Mouse (Mus musculus) Patski (cell line): ENCODE measurements around the gene Mief1. TPM values are rescaled to one million over a fixed set of nuclear protein-coding genes. Genes with fewer than 3 reads are reported as not detected.
A peak's percentile ranks its signal among the peaks of the same experiment; 100 is the strongest.

Source experiments
- ATAC-seq: fragments of 100-300 bp; one replicate; pipeline ENCODE4 v1.8.0; 2021
- CTCF ChIA-PET: fragments of 350-600 bp; sonication (Branson Sonifier 250); formaldehyde crosslinking; loops from one replicate; lab custom pipeline; 2022; ENCODE audit warnings: inconsistent platforms; lab: Charles Lee
- POLR2A ChIA-PET: fragments of 350-600 bp; sonication (Branson Sonifier 250); formaldehyde crosslinking; loops from one replicate; lab custom pipeline; 2022; ENCODE audit warnings: antibody characterized with exemption, inconsistent platforms; lab: Charles Lee
- DNase-seq: peaks from one replicate; pipeline ENCODE4 v3.0.0-alpha.2; 2011; ENCODE audit warnings: low read depth, low spot score
- H3K27me3 ChIP-seq: fragments of 371-371 bp; one replicate; pipeline ENCODE4 v1.5.1; 2021
- CTCF ChIP-seq: fragments of 100-300 bp; IDR thresholded peaks from one replicate; pipeline ENCODE4 v1.5.1; 2021
- in situ Hi-C: fragments of 300-500 bp; cut with MboI; formaldehyde crosslinking; loops from 3 replicates; pipeline ENCODE4 v1.11.1; 2018; ENCODE audit warnings: low pct_unique_long_range_greater_than_20kb, mixed read lengths
- polyA plus RNA-seq: library from polyadenylated mRNA; unstranded; gene quantifications from one replicate; pipeline ENCODE4 v1.2.3, GENCODE M21; 2021

Mief1 gene
- polyA plus RNA-seq, 1 experiment from 2014 or later = 18.4 TPM

DNA sequence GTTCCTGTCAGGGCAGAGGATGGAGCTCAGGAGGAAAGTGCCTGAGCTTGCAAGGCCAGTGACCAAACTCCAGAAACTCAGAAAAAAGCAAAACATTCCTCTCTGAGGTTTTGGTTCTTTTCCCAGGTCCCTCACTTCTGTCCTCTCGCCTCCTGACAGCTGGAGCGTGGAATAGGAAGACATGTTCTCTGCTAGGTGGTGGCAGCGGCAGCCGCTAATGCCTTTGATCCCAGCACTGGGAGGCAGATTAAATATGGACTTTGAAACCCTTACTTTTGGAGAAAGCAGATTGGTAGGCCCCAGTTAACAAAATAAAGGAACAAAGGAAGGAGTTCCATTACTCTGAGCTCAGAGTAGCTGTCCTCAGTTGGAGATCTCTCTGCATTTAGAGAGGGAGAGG, 25.4 kb upstream of the Mief1 start:
- DNase-seq = no peak
- no peak for ATAC-seq
- in situ Hi-C loops = no loop called here
- no peaks in the 10 kb centered on the region for H3K27me3 ChIP-seq
- CTCF ChIA-PET = interaction anchor here (0.8 to 2.8 kb wide), 2 partner anchors 8 to 10 kb away, joined by 3 to 12 read pairs; no protein-coding TSS in a partner anchor
- POLR2A ChIA-PET = interaction anchor here (0.6 kb wide), 1 partner anchor 8 kb away, joined by 3 read pairs; no protein-coding TSS in a partner anchor
- no peak for TF ChIP-seq CTCF

DNA sequence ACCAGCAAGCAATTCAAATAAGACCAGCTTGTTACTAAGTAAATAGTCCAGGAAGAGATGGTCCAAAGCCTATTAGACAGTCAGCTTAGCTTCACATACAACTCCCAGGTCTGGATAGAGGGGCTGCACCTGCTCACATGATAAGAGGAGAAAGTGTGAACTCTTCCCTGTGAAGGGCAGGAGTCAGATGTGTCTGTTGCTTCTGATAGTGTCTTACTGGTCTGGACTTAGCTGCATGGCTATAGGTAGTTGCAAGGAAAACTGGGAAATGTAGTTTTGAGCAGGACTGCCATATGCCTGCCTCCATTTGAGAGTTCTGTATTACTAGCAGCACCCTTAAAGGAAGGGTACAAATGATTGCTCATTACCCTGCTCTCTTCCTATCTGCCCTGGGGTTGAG, 20.1 kb upstream of the Mief1 start:
- in situ Hi-C loops = no loop called here
- ChIA-PET CTCF (no interaction called here), POLR2A (no interaction called here)
- ATAC-seq (no peak), DNase-seq (no peak)
- TF ChIP-seq CTCF = no peak
- H3K27me3 ChIP-seq = no peaks in the 10 kb centered on the region

- DNase-seq = no peak
- no peaks in the 10 kb centered on the region for H3K27me3 ChIP-seq
- ATAC-seq = no peak
- in situ Hi-C loops = no loop called here
- ChIA-PET POLR2A (interaction anchor here (1.0 kb wide), 1 partner anchor 9 kb away, joined by 3 read pairs; no protein-coding TSS in a partner anchor), CTCF (interaction anchor here (0.7 to 2.3 kb wide), 7 partner anchors 9 to 91 kb away, joined by 3 to 12 read pairs (median 4); no protein-coding TSS in a partner anchor)
- TF ChIP-seq CTCF = no peak
Measured at GRCm38 (mm10) chr15:80215716-80216479, 17.9 kb upstream of the Mief1 start.

DNA sequence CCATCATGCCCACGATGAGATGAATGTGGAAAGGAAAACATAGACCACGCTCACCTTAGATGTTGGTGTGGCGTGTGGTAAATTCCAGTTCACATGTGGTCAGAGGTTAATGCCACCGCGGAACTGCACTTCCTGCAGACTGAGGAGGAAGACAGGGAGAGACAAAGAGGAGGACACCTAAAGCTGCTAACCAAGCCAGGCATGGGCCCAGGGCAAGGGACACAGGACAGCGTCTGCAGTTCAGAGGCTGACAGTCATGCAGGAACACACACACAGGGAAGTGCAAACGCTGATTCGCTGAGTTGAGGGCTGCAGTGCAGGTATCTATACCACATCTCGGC, 17.4 kb upstream of the Mief1 start:
- ChIA-PET CTCF (interaction anchor here (0.7 to 2.3 kb wide), 6 partner anchors 9 to 44 kb away, joined by 3 to 12 read pairs (median 4); no protein-coding TSS in a partner anchor), POLR2A (interaction anchor here (1.0 to 1.2 kb wide), 2 partner anchors 8 to 57 kb away, joined by 3 read pairs; no protein-coding TSS in a partner anchor)
- H3K27me3 ChIP-seq = no peaks in the 10 kb centered on the region
- ATAC-seq = no peak
- in situ Hi-C loops = no loop called here
- DNase-seq = no peak
- TF ChIP-seq CTCF = no peak

DNA sequence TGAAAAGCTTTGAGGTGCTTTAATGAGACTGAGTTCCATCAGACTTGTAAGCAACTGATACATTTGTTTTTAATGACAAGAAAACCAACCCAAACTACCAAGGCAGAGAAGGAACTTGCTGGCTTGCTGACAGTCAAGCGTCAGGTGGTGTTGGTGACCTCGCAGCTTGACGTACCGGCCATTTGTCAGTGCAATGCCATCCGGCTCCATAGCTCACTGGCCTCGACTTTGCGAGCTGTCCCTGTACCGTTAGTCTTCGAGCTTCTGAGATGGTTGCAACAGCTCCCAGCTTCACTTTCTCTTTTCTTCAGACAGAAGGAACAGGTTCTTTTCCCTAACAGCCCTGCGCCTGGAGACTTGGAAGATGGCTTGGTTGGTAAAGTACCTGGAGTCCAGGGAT, 16.3 kb upstream of the Mief1 start:
- ATAC-seq = no peak
- ChIA-PET CTCF (interaction anchor here (0.9 to 2.3 kb wide), 3 partner anchors 10 to 492 kb away, joined by 3 to 12 read pairs (median 4); no protein-coding TSS in a partner anchor), POLR2A (interaction anchor here (1.2 kb wide), 1 partner anchor 58 kb away, joined by 3 read pairs; no protein-coding TSS in a partner anchor)
- H3K27me3 ChIP-seq = no peaks in the 10 kb centered on the region
- TF ChIP-seq CTCF = no peak
- DNase-seq = no peak
- in situ Hi-C loops = no loop called here

DNA sequence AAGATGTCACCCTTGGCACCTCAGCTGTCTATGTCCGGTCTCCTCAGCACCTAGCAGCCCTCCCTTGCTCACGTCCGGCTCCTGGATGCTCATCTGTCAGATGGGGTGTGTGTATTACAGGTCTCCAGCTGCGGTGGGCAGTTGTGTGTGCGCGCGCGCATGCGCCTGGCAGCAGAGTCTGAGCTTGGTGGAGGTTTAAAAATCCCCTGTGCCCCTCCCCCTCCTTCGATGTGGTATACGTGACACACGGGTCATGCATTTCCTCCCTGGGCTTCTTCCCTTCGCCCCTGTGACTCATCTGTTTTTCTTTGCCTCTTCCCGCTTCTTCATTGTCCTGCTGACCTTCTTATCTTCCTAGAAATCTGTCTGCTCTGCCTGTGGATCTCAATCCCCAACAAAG, 14.6 kb upstream of the Mief1 start:
- ATAC-seq (peak; percentile 63), DNase-seq (peak; percentile 85)
- in situ Hi-C loops = no loop called here
- ChIA-PET CTCF (interaction anchor here (0.8 to 1.6 kb wide), 3 partner anchors 11 to 83 kb away, joined by 3 to 5 read pairs (median 3); no protein-coding TSS in a partner anchor), POLR2A (interaction anchor here (1.7 kb wide), 1 partner anchor 37 kb away, joined by 6 read pairs; no protein-coding TSS in a partner anchor)
- no peaks in the 10 kb centered on the region for H3K27me3 ChIP-seq
- TF ChIP-seq CTCF = no peak

- in situ Hi-C loops = loop anchor here (5.0 kb wide), 2 partner anchors 123 to 273 kb away; no protein-coding TSS in a partner anchor
- ChIA-PET POLR2A (interaction anchor here (1.7 kb wide), 1 partner anchor 36 kb away, joined by 6 read pairs; no protein-coding TSS in a partner anchor), CTCF (interaction anchor here (1.6 kb wide), 2 partner anchors 38 to 84 kb away, joined by 3 to 5 read pairs; no protein-coding TSS in a partner anchor)
- peak; percentile 38 for DNase-seq
- peak; percentile 42 for ATAC-seq
- no peak for TF ChIP-seq CTCF
- H3K27me3 ChIP-seq = no peaks in the 10 kb centered on the region
Measured at GRCm38 (mm10) chr15:80219705-80220657, 13.8 kb upstream of the Mief1 start.

DNA sequence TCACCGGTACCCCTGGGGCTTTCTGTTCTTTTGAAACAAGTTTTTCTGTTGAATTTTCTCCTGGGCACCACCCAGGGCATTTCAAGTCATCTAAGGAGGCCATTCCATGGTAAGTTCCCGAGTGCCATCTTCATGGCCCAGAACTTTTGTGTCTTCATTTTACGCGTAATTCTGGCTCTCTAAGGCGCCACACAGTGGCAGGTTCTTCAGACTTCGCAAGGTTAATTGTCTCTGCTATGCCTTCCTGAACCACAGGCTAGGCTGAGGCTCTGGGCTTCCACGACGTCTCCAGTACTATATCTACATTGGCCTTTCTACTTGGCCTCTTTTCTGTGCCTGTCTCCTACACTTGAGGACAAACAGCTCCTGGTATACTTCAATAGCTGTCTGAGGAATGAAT, 12.8 kb upstream of the Mief1 start:
- ATAC-seq (no peak), DNase-seq (no peak)
- ChIA-PET POLR2A (no interaction called here), CTCF (interaction anchor here (0.7 kb wide), 1 partner anchor 40 kb away, joined by 3 read pairs; no protein-coding TSS in a partner anchor)
- in situ Hi-C loops = loop anchor here (5.0 kb wide), 2 partner anchors 124 to 274 kb away; no protein-coding TSS in a partner anchor
- no peak for TF ChIP-seq CTCF
- no peaks in the 10 kb centered on the region for H3K27me3 ChIP-seq

DNA sequence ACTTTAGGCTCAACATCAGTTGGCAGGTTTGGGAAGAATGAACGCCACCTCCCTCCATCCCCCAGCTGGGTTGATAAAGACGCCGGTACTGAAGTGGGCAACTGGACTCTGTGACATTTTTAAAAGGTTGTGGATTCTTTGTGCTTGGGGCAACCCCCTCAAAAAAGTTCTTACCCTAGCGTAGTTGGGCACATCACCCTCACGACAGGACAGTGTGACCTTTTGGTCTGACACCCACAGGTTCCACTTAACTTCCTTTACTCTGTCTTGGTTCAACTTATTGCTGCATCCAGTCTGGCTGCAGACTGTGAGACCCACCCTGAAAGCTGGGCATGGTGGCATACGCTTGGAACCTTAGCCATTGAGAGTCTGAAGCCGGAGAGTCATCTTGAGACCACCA, 10.1 kb upstream of the Mief1 start:
- H3K27me3 ChIP-seq = no peaks in the 10 kb centered on the region
- ChIA-PET POLR2A (no interaction called here), CTCF (no interaction called here)
- DNase-seq (no peak), ATAC-seq (no peak)
- in situ Hi-C loops = loop anchor here (5.0 kb wide), 2 partner anchors 126 to 276 kb away; no protein-coding TSS in a partner anchor
- no peak for TF ChIP-seq CTCF
